Mouse (Mus musculus) ovary, postnatal 10 days (tissue): ENCODE data around the gene Eya3.
"Not testable (repeated sequence)": the region's sequence is repeated elsewhere in the genome, so short reads cannot be mapped to it uniquely, and the experiment has no call there.

ENCODE experiments used
- DNase-seq: peaks from one replicate; pipeline ENCODE4 v3.0.0; 2022; ENCODE audit warnings: low spot score

The Eya3 gene

DNA sequence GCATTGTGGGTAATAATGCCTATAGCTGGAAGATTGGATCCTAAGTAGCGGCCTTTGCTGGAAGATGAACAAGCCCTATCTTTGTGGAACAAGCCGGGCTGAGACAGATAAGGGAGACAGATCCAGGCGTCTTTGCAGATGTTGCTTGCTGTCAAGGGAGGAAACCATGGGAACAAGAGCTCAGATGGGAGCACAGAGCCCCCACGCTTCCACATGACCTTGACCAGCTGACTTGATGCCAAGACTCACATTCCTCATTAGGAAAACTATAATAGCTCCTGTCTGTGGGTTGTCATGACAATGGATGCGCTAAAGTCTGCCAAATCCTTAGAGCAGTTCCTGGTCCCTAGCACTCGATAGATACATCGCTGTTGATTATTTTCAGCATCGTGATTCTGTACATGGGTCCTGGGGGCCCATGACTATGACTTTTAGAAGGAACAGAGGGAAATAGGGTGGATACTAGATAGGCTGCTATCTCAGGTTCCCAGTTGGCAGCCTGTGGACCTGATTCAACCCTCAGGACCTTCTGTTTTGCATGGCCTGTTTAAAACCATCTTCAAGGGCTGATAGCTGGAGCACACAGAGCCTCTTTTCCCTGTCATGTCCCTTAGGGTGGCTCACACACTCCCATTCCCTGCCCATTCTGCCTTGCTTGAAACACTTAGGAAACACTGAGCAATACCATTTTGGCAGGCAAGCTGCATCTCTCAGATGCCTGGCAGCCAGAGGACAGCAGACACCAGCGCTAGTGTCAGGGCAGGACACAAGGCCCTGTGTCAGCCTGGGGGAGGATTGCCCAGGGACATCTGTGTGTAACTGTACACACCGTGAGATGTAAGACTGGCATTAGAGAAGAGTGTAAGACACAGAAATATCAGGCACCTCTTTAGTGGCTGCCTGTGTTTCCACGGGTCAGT is 105.5 kb downstream of the Eya3 start:
- no peak for DNase-seq

DNA sequence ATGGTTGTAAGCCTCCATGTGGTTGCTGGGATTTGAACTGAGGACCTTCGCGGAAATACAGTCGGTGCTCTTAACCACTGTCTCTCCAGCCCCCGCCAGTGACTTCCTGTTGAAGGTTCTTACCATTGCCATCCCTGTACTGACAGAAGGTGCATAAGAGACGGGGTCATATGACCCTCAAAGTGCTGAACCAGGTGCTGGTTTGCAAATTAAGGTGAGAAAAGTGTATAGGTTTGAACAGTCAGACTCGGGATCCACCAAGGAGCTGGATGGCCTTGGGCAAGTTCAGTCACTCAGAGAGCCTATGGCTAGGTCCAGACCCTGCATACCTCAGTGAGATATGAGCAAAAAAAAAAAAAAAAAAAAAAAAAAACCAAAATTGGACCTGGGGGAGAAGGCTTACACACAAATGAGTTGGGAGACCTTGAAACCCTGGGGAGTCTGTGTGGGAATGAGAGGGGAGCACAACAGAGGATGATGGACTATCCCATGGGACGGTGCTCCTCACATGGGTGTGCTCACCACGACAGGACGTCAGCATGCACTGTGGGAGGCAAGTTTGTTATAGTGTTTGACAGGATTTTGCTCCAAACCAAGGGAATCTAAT is 108.2 kb downstream of the Eya3 start:
- DNase-seq: no peak

DNA sequence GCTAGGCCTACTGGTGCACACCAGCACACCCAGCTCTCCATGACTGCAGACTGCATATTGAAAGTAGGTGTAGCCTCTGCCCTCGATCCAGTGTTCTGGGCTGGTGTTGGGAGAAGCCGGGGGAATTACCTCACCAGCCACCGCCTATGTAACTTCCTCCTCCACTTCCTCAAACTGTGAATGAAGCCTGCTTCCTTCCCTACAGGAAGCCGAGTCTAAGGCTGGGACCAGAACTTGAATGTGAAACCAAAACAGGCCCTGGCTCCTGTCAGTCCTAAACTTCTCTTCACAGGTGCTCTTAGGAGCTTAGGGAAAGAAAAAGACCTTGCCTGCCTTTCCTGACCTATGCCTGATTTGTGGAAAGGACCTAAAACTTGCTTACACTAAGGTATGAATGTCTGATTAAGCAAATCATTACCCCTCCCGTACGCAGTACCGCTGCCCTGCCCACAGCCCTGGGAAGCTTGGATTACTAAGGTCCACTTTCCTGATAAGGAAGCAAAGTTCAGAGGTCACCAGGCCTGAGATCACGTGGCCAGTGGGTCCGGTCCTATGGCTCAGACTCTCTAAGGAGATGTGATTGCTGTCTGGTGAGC is 109.0 kb downstream of the Eya3 start:
- DNase-seq: no peak

DNA sequence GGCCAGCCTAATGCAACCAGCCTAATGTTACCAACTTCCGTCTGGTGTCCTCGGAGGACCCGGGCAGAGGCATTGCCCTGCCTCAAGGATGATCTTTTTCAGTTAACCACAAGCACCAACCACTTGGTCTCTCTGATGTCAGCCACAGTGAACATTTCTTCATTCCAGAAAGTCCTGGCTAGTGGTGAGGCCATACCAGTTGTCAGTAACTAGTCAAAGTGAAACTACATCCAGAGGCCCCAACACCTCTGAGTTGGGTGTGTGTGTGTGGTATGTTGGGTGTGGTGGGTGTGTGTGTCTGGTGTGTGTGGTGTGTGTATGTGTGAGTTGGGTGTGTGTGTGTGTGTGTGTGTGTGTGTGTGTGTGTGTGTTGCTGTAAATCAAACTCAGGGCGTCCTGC is 110.0 kb downstream of the Eya3 start:
- DNase-seq: no peak

DNA sequence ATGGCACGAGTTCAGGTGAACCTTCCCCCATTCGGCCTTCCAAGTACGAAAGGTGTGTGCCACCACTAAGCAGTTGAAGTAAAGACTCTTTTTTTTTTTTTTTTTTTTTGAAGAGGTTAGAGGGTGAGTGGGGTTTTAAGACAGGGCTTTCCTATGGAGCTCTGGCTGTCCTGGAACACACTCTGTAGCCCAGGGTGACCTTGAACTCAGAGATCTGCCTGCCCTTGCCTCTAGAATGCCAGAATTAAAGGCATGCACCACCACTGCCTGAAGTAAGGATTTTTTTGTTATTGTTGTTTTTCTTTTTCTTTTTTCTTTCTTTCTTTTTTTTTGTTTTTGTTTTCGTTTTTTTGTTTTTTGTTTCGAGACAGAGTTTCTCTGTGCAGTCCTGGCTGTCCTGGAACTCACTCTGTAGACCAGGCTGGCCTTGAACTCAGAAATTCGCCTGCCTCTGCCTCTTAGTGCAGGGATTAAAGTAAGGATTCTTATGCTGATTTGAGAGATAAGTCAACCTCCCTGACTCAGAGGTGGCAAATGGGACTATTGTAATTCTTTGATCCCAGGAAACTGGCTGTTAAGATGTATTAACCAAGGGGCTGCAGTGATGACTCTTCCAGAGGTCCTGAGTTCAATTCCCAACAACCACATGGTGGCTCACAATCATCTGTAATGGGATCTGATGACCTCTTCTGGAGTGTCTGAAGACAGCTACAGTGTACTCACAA is 110.6 kb downstream of the Eya3 start:
- DNase-seq: no peak

DNA sequence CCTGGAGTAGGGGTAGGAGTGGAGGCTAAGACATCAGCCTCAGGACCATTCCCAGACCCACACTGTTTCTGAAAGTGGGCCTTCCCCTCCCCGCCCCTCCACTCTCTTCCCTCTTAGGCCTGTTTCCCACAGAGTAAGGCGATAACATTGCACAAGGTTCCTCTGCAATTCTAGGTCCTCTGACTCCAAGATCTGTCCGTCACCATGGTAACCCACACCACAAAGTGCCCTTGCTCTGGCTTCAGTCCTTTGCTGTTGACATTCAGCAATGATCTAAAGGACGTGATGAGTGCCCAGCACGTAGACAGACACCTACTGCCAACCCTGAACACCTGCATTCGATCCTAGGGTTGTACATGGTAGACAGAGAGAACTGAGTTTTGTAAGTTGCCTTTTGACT is 114.2 kb downstream of the Eya3 start:
- DNase-seq: no peak

DNA sequence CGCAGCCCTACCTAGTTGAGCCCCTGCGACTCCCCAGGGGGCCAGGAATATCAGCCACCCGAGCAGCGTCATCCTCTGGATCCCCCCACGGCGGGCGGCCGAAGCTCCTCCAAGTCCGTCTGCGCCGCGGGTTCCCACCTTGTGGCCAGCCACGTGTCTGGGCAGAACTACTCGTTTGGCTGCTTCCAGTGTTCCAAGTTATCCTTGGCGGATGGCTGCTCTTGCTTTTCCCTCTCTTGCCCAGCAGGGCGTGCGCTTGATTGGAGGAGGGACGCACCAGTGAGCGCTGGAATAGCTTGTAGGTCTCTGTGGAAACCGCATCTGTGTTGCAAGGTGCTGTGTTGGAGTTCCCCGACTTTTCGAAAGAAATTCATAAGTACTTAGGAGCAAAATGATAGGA is 118.2 kb downstream of the Eya3 start, which contains the start of gene Smpdl3b:
Gene Smpdl3b, minus strand, starts transcription at position 279 of the 400 bp plus-strand sequence.
- peak; percentile 49 for DNase-seq

DNA sequence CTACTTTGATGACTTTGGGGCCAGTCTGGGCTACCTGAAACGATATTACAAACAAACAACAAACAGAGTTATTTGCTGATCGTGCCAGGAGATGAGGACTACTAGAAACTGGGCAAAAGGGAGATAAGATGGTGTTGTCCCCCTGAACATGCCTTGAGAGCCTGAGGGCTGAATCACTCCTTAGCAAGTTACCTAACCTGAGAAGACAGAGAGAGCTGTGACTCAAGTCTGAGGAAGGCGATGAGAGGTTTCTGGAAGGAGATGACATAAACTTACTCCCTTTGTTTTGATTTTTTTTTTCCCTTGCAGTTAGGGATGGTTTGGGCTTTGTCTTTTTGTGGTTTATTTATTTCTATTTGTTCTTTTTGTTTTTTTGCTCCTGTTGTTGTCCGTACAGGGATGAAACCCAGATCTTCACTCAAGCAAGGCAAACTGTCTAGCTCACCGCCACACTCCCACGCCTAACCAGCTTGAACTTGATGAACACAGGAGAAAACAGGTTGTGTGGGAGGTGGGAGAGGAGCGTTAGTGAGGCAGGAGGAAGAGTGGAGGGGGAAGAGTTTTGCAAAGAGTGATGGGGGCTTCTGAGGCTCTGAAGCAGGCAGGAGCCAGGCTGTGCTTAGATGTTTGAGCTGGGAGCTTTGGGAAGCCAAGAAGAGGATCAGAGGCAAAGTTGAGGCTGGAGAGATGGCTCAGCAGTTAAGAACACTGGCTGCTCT is 119.0 kb downstream of the Eya3 start:
- no peak for DNase-seq

DNA sequence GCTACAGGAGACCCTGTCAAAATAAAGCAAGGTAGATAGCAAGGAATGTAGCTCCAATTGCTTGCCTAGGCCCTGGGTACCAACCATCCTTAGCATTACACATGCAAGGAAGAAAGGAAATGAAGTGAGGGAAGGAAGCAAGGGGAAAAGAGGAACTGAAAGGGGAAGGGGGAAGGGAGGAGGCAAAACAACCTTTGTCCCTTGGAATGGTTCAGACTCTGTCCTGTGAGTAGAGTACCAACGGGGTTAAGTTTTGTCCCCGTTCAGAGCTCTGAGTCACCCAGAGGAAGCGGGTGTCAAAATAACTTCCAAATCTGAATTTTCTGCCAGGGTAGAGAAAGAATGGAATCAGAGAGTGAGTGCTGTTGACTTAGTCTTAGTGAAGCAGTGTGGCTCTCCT is 121.5 kb downstream of the Eya3 start:
- no peak for DNase-seq

DNA sequence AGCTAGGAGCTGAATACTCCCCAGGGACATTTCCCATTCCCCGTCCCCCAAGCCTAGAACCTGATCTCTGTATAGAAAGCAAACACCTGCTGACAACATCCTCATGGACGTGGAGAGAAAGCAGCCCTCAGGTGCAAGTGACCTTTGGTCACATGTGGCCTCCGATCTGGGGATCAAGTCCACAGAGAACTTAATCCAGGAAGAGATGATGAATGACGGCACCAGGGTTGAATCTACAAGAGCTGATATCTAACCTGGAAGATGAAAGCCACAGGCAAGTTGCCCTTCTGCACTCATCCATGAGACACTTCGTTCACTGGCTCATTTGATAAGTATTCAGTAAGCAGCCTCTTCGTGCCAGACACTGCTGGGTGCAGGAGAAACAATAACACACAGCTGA is 123.8 kb downstream of the Eya3 start:
- DNase-seq: no peak

DNA sequence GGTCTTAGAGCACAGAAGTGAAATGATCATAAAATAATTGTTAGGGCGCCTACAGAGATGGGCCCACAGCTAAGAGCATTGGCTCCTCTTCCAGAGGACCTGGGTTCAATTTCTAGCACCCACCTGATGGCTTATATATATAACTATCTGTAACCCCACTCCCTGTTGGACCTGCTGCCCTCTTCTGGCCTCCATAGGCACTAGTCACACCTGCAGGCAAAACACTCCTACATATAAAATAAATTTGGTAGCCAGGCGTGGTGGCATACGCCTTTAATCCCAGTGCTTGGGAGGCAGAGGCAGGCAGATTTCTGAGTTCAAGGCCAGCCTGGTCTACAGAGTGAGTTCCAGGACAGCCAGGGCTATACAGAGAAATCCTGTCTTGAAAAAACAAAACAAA is 124.3 kb downstream of the Eya3 start:
- not testable (repeated sequence) for DNase-seq

DNA sequence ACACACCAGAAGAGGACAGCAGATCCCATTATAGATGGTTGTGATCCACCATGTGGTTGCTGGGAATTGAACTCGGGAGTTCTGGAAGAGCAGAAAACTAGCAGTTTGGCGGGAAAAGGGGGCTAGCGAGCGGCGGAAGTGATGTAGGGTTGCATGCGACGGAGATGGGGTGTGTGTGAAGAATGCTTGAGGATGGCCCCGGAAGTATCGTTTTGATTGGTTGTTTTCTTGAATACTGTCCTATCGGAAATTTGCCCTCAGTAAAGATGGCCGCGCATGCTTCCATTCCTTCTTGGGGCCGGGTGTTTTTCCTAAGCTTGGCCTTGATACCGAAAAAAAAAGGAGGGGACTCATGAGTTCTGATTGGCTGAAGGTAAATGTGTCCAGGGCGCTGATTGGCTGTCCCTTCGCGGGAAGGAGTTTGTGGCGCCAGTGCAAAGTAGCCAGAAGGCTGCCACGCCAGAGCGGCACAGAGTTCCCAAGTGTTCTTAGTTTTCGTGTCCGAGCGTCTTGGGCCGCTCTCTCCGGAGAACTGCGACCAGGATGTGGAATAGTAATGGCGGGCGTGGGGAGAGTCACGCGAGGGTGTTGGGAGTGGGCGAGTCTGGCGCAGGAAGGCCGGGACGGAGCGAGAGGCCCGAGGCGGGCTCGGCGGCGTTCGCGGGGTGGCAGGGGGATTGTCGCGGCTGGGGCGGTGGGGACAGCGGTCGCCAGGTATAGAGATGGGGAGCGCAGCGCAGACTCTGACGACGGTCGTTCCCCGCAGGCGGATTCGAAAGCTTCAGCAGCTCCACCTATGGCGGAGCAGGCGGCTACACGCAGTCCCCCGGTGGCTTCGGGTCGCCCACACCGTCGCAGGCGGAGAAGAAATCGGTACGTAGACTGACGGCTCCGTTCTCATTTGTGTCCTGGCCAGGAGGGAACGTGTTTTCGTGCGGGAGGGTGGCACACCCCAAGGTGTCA is 129.4 kb downstream of the Eya3 start, which contains the start of gene Rpa2:
Gene Rpa2, plus strand, starts transcription at position 419 of the 963 bp plus-strand sequence.
- DNase-seq: peak; percentile 93

DNA sequence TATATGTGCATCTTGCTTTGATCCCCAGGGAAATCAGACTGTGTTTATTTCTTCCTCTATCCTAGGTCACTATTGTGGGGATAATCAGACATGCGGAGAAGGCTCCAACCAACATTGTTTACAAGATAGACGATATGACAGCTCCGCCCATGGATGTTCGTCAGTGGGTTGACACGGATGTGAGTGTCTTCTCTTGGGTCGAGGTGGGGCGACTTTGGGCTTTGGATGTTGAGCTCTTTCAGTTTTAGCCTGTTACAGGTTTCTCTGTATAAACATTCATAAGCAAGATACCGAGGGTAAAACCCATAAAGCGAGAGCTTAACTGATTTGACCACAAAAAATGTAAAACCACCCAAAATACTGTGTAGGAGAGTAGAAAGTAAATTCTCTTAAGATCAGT is 133.0 kb downstream of the Eya3 start:
- no peak for DNase-seq
